Mouse (Mus musculus): ENCODE results near the gene Bin2. TPM values are rescaled to one million over a fixed set of nuclear protein-coding genes. Genes with fewer than 3 reads are reported as not detected.

Bin2 gene
- total RNA-seq, 4 experiments from 2014 or later, result 0.36 to 0.40 TPM; not detected in 2

GRCm38 (mm10) chr15:100683041-100683440 lies 13.7 kb upstream of the Bin2 start:
- DNase-seq (ENCODE audit: low spot score in 2 of 2), result peak; percentile 46 to 62

- no peak for DNase-seq (ENCODE audit: low spot score in 2 of 2)
Observed at GRCm38 (mm10) chr15:100681770-100682169, 12.4 kb upstream of the Bin2 start.

GRCm38 (mm10) chr15:100680381-100680780 lies 11.0 kb upstream of the Bin2 start:
- DNase-seq (ENCODE audit: low spot score in 2 of 2), result no peak

GRCm38 (mm10) chr15:100679005-100679404 lies 9.7 kb upstream of the Bin2 start:
- DNase-seq (ENCODE audit: low spot score in 2 of 2), result no peak

- DNase-seq (ENCODE audit: low spot score in 2 of 2), result no peak
Observed at GRCm38 (mm10) chr15:100678581-100678980, 9.2 kb upstream of the Bin2 start.

- no peak for DNase-seq (ENCODE audit: low spot score in 2 of 2)
Observed at GRCm38 (mm10) chr15:100677675-100678074, 8.3 kb upstream of the Bin2 start.

GRCm38 (mm10) chr15:100676521-100676920 lies 7.2 kb upstream of the Bin2 start:
- no peak for DNase-seq (ENCODE audit: low spot score in 2 of 2)

- DNase-seq (ENCODE audit: low spot score in 2 of 2), result no peak
Observed at GRCm38 (mm10) chr15:100675486-100675885, 6.1 kb upstream of the Bin2 start.

- no peak for DNase-seq (ENCODE audit: low spot score in 2 of 2)
Observed at GRCm38 (mm10) chr15:100674566-100674965, 5.2 kb upstream of the Bin2 start.

GRCm38 (mm10) chr15:100673585-100674391 lies 4.4 kb upstream of the Bin2 start:
- DNase-seq (ENCODE audit: low spot score in 2 of 2), result no peak

- no peak for DNase-seq (ENCODE audit: low spot score in 2 of 2)
Observed at GRCm38 (mm10) chr15:100670833-100671232, 1.5 kb upstream of the Bin2 start.

GRCm38 (mm10) chr15:100670004-100670403 lies 651 bp upstream of the Bin2 start:
- no peak for DNase-seq (ENCODE audit: low spot score in 2 of 2)

- DNase-seq (ENCODE audit: low spot score in 2 of 2), result no peak
Observed at GRCm38 (mm10) chr15:100667871-100668545, 1.3 kb downstream of the Bin2 start.

- no peak for DNase-seq (ENCODE audit: low spot score in 2 of 2)
Observed at GRCm38 (mm10) chr15:100667420-100667819, 1.9 kb downstream of the Bin2 start.

- DNase-seq (ENCODE audit: low spot score in 2 of 2), result no peak
Observed at GRCm38 (mm10) chr15:100666851-100667250, 2.5 kb downstream of the Bin2 start.

GRCm38 (mm10) chr15:100666219-100666696 lies 3.1 kb downstream of the Bin2 start:
- no peak for DNase-seq (ENCODE audit: low spot score in 2 of 2)

- DNase-seq (ENCODE audit: low spot score in 2 of 2), result no peak
Observed at GRCm38 (mm10) chr15:100665411-100666218, 3.7 kb downstream of the Bin2 start.

GRCm38 (mm10) chr15:100664813-100665274 lies 4.5 kb downstream of the Bin2 start:
- no peak for DNase-seq (ENCODE audit: low spot score in 2 of 2)

GRCm38 (mm10) chr15:100660805-100661204 lies 8.5 kb downstream of the Bin2 start:
- DNase-seq (ENCODE audit: low spot score in 2 of 2), result no peak

GRCm38 (mm10) chr15:100660306-100660705 lies 9.0 kb downstream of the Bin2 start:
- peak; percentile 57 to 77 for DNase-seq (ENCODE audit: low spot score in 2 of 2)

- DNase-seq (ENCODE audit: low spot score in 2 of 2), result no peak
Observed at GRCm38 (mm10) chr15:100655201-100655600, 14.2 kb downstream of the Bin2 start.

GRCm38 (mm10) chr15:100654271-100654670 lies 15.1 kb downstream of the Bin2 start:
- DNase-seq (ENCODE audit: low spot score in 2 of 2), result no peak
